Mouse (Mus musculus): ENCODE measurements around the gene Aqp9.

The Aqp9 gene

GRCm38 (mm10) chr9:71063551-71063950 is 104.9 kb downstream of the Aqp9 start:
- DNase-seq: no peak

DNA sequence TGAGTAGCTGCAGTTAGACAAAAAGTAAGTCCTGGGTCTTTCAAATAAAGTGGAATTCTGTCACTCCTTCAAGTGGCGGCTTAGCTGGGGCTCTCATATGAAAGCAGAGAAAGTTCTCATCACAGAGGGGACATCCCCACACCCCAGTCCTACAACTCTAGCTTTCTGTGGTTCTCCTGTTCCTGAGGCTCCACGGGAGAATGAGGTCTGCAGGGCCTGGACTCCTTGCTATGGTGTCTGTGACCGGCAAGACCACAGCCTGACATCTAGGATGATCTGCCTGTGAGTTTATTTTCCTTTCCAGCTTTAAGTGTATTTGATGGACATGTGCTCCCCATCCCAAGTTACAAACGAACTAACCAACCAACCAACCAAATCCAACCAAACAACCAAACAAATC is 105.5 kb downstream of the Aqp9 start:
- no peak for DNase-seq

GRCm38 (mm10) chr9:71062301-71062700 is 106.2 kb downstream of the Aqp9 start:
- DNase-seq: no peak

All from cerebellum, adult 11-12 months (tissue).